Mouse (Mus musculus): ENCODE data around the gene Gimd1. TPM values are rescaled to one million over a fixed set of nuclear protein-coding genes. Genes with fewer than 3 reads are reported as not detected.

Gene Gimd1
- not detected in 2 replicates for polyA plus RNA-seq (2015; fragmentation: Nextera tagmentation; extraction: Ambion mirVana)

DNA sequence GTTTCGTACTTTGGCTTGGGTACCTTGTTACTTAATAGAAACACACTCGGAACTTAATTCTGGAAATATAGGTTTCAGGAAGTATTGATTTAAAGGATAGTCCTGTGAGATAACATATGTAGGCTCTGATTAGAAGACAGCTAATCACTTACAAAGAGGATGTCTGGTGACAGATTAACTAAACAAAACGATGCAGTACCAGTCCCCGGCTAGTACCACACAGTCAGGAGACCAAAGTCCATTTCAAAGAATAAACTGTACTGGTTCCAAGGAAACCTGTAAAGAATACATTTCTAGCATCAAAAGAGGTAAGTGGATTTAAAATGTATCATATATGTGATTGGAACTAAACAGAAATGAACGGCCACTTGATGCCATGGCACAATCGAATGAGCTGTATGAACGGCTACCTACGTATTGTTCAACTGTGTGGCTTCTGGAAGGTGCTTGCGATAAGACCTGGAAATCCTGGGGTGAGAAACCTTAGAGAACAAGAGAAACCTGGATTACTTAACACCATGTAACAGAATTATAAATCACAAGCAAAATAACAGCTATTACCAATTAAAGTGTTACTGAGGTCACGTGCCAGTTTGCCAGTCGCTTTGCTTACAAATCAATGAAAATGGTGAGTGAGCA, at the start of gene Gimd1:
Gene Gimd1 (plus strand): TSS at position 220 of the 639 bp plus-strand sequence.
- no peak for ATAC-seq (ENCODE audit: insufficient number of reproducible peaks, insufficient read depth, low FRiP score, low TSS enrichment, low read depth)
- Histone ChIP-seq H3K27me3 (no peaks in the 10 kb centered on the region), H3K36me3 (no peaks in the 10 kb centered on the region), H3K9me3 (no peaks in the 10 kb centered on the region), H3K4me1 (no peaks in the 10 kb centered on the region), H3K4me2 (no peak within 1 kb of the TSS), H3K9ac (no peak within 1 kb of the TSS), H3K27ac (no peak within 1 kb of the TSS), H3K4me3 (no peak within 1 kb of the TSS)
- 88% methylated on average over 11 of the region's 11 CpGs for WGBS

DNA sequence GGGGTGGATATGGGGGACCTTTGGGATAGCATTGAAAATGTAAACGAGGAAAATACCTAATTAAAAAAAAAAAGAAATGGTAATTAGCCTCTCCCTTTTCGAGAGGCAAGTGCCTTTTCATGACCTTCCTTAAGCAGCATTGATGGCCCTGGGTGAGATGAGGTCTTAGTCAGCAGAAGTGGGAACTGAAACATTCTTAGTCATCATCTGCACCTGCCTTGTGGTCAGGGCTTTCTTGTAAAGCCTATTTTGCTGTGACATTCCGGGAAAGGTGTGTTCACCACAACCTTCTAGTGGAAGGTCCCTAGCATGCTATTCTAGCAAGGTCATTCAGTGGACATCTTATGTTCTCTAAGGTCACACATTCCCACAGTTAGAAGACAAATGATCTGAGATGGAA, 48.4 kb upstream of the Gimd1 start:
- Histone ChIP-seq H3K4me2 (no peak overlapping the region), H3K27me3 (no peaks in the 10 kb centered on the region), H3K4me1 (peaks cover 9% of the 10 kb centered on the region; the same call in 1 of the 2 replicates), H3K36me3 (no peaks in the 10 kb centered on the region), H3K4me3 (no peak overlapping the region), H3K27ac (no peak overlapping the region), H3K9me3 (no peaks in the 10 kb centered on the region), H3K9ac (no peak overlapping the region)
- no peak for ATAC-seq (ENCODE audit: insufficient number of reproducible peaks, insufficient read depth, low FRiP score, low TSS enrichment, low read depth)
- WGBS, result 76% methylated on average over 3 of the region's 3 CpGs

DNA sequence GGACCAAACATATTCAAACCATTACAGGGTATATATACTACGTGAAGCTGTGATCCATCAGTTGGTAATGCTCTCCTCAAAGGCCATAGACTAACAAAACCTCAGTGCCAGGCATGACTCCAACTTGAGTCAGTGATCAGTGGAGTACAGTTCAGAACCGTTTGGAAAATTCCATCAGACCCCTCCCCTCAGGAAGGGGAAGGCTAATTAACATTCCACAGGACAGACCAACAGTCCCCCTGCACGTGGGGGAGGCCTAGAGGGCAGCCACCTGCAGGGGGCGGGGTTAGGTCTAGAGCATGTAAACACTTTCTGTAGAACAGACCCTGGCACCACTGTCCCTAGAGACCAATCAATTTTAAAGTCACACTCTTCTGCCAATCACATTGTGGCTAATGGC, 47.3 kb upstream of the Gimd1 start:
- no peak for ATAC-seq (ENCODE audit: insufficient number of reproducible peaks, insufficient read depth, low FRiP score, low TSS enrichment, low read depth)
- H3K4me2 ChIP-seq, result no peak overlapping the region
- no peak overlapping the region for H3K27ac ChIP-seq
- WGBS, result 46% methylated on average over 4 of the region's 4 CpGs
- H3K9me3 ChIP-seq, result no peaks in the 10 kb centered on the region
- H3K4me3 ChIP-seq, result no peak overlapping the region
- H3K9ac ChIP-seq, result no peak overlapping the region
- H3K27me3 ChIP-seq, result no peaks in the 10 kb centered on the region
- H3K36me3 ChIP-seq, result no peaks in the 10 kb centered on the region
- peaks cover 5% of the 10 kb centered on the region; the same call in 1 of the 2 replicates for H3K4me1 ChIP-seq

DNA sequence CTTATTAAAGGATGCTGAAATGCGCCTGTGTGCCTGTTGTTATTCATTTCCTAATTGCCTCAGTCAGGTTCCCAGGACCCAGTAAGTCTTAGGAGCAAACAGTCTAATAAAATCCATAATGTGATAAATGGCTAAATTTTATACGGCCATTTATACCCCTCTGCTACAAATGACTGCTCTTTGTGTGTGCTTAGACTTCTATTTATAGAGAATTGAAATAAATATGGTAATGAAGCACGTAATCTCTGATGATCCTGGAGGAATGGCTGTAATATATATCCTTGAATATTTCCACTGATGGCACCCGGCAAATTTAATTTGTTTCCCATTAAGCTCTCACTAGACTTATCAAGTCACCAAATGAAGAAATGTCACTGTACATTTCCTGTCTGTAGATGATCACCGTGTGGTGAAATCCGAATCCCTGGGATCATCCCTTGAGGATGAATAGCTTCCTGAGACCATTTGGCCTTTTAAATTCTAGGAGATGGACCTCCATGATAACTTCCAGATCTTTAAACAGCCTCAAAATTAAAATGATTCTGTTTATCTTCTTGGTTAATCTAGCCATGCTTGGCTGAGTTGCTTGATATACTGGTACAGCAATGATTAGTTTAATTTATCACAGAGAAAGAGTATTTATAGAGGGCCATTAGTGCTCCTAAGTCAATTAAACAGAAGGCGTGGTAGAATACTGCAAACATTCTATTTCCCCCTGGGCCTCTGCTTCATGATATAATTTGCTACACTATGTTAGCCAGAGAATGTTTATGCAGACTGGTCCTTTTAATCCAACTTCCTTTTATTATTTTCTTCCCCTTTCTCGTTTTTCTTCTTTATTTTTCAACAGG, 44.3 kb upstream of the Gimd1 start:
- no peak for ATAC-seq (ENCODE audit: insufficient number of reproducible peaks, insufficient read depth, low FRiP score, low TSS enrichment, low read depth)
- 42% methylated on average over 8 of the region's 8 CpGs for WGBS

DNA sequence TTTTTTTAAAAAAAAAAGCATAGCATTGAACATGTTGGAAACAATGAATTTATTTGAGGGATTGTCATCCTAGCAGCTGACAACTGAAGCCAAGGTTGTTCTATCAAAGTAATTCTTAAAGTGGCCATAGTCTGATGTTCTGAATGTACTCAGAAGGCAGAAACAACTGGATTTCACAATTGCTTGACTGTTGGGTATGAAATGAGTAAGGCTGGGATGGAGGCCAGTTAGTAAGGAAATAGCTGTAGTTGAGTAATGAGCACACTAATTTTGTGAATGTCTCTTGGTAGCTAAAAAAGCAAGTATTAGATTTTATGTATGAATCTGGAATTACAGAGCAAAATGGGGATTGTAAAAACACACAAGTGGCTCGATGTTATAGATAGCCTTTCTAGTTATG, 41.5 kb upstream of the Gimd1 start:
- Histone ChIP-seq H3K36me3 (no peaks in the 10 kb centered on the region), H3K9ac (no peak overlapping the region), H3K27me3 (no peaks in the 10 kb centered on the region; the same call in 1 of the 2 replicates), H3K9me3 (no peaks in the 10 kb centered on the region), H3K4me1 (no peaks in the 10 kb centered on the region), H3K4me2 (no peak overlapping the region), H3K27ac (no peak overlapping the region), H3K4me3 (no peak overlapping the region)
- WGBS, result 76% methylated on average over 1 of the region's 1 CpGs
- no peak for ATAC-seq (ENCODE audit: insufficient number of reproducible peaks, insufficient read depth, low FRiP score, low TSS enrichment, low read depth)

More for the DNA sequence above, 44.3 kb upstream of the Gimd1 start:
- H3K9ac ChIP-seq, result no peak overlapping the region
- H3K27me3 ChIP-seq, result no peaks in the 10 kb centered on the region; the same call in 1 of the 2 replicates
- H3K4me3 ChIP-seq, result no peak overlapping the region
- H3K27ac ChIP-seq, result no peak overlapping the region
- no peak overlapping the region for H3K4me2 ChIP-seq
- no peaks in the 10 kb centered on the region for H3K9me3 ChIP-seq
- no peaks in the 10 kb centered on the region for H3K36me3 ChIP-seq
- H3K4me1 ChIP-seq, result 0 out of 2 replicates have a peak, but pooled peaks cover 3% of the 10 kb centered on the region

DNA sequence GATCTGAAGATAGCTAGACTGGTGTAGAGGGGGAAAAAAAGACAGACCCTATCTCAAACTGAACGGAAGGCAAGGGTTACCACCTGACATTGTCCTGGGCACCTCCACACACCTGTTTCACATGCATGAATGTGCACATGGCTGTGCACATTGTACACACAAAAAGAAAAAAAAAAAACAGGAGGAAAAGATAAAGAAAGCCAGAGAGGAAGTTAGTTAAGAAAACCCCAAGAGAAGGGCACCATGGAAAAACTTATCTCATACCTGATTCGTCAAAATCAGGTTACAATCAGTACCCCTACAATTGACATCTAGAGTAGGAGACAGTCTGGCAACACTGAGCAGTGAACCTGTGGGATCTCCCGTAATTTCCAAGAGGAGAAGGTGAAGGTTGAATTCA, 39.6 kb upstream of the Gimd1 start:
- Histone ChIP-seq H3K27me3 (no peaks in the 10 kb centered on the region; the same call in 1 of the 2 replicates), H3K9me3 (no peaks in the 10 kb centered on the region), H3K27ac (no peak overlapping the region), H3K36me3 (no peaks in the 10 kb centered on the region), H3K4me1 (no peaks in the 10 kb centered on the region), H3K4me3 (no peak overlapping the region), H3K4me2 (no peak overlapping the region), H3K9ac (no peak overlapping the region)
- WGBS, result 54% methylated on average over 3 of the region's 3 CpGs
- no peak for ATAC-seq (ENCODE audit: insufficient number of reproducible peaks, insufficient read depth, low FRiP score, low TSS enrichment, low read depth)

DNA sequence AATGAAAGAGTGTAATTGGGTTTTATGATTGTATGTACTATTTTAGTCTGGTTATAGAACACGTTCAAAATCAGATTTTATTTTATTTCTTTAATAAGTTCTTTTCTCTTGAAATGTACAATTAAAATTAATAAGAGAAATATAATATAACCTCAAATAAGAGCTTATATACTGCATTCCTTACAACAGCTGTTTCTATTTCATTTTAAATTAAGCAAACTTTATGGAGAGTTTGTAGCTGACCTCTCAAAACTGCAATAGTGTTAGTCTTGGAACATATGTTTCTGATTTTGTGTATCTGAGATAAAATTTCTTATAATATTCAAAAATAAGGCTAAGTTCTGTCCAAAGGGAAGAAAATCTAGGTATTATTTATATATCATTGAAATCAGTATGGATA, 39.0 kb upstream of the Gimd1 start:
- no peaks in the 10 kb centered on the region; the same call in 1 of the 2 replicates for H3K27me3 ChIP-seq
- no peak overlapping the region for H3K9ac ChIP-seq
- no peaks in the 10 kb centered on the region for H3K4me1 ChIP-seq
- H3K27ac ChIP-seq, result no peak overlapping the region
- no peak overlapping the region for H3K4me2 ChIP-seq
- WGBS, result 33% methylated on average over 1 of the region's 1 CpGs
- H3K36me3 ChIP-seq, result no peaks in the 10 kb centered on the region
- ATAC-seq (ENCODE audit: insufficient number of reproducible peaks, insufficient read depth, low FRiP score, low TSS enrichment, low read depth), result no peak
- no peaks in the 10 kb centered on the region for H3K9me3 ChIP-seq
- no peak overlapping the region for H3K4me3 ChIP-seq

DNA sequence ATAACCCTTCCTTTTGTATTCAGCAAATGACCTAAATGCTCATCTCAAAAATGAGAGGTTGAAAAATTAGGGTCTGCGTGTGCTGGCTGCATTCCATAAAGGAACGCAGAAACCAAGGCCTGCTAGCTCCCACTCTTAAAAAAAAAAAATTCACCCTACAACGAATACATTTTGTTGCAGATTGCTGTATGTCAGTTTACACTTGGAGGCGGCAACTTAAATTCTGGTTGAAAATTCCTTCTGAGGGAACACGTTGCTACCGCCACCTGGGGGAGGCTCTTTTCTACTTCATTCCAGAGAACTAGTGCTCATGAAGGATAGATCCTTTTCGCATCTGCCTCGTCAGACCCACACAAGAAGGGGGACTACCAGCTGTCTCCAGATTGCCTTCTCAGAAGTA, 879 bp upstream of the Gimd1 start:
- Histone ChIP-seq H3K4me3 (no peak overlapping the region), H3K36me3 (no peaks in the 10 kb centered on the region), H3K9ac (no peak overlapping the region), H3K4me1 (no peaks in the 10 kb centered on the region), H3K27me3 (no peaks in the 10 kb centered on the region), H3K4me2 (no peak overlapping the region), H3K9me3 (no peaks in the 10 kb centered on the region), H3K27ac (no peak overlapping the region)
- 43% methylated on average over 8 of the region's 8 CpGs for WGBS
- no peak for ATAC-seq (ENCODE audit: insufficient number of reproducible peaks, insufficient read depth, low FRiP score, low TSS enrichment, low read depth)

DNA sequence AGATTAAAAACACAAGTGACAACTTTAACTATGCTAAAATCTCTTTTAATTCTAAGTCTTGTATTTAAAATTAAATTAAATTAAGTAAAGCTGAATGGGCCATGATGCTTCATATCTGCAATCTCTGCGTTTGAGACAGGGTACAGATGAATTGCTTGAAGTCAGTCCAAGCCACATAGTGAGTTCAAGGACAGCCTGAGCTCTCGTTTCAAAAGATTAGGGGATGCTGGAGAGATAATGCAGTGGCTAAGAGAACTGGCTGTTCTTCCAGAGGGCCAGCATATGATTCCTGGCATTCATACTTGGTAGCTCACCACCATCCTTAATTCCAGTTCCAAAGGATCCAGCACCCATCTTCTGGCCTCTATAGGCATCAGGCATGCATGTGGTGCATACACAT, 3.6 kb downstream of the Gimd1 start:
- no peak overlapping the region for H3K4me3 ChIP-seq
- no peak overlapping the region for H3K27ac ChIP-seq
- no peak overlapping the region for H3K4me2 ChIP-seq
- no peaks in the 10 kb centered on the region for H3K4me1 ChIP-seq
- H3K36me3 ChIP-seq, result no peaks in the 10 kb centered on the region
- no peak for ATAC-seq (ENCODE audit: insufficient number of reproducible peaks, insufficient read depth, low FRiP score, low TSS enrichment, low read depth)
- H3K9ac ChIP-seq, result no peak overlapping the region
- WGBS, result 48% methylated on average over 2 of the region's 2 CpGs
- no peaks in the 10 kb centered on the region for H3K27me3 ChIP-seq
- no peaks in the 10 kb centered on the region for H3K9me3 ChIP-seq

DNA sequence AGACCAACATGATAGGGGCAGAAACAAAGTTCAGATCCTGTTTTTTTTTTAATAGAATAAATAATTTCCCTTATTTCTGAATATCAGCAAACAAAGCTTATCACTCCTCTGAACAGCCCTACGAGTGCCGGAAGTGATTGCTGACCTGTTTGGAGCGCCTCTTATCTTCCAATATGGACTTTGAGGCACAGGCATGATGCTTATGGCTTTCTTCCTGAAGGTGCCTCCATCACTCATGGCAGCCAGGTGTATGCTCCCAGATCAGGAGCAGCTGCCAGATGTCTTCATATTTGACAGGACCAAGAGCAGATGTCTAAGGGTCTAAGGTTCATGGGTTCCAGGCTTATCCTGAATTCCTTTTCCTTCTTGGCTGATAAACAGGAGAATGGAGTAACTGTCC, 7.5 kb downstream of the Gimd1 start:
- Histone ChIP-seq H3K4me3 (no peak overlapping the region), H3K27me3 (no peaks in the 10 kb centered on the region), H3K4me2 (no peak overlapping the region), H3K27ac (no peak overlapping the region), H3K36me3 (no peaks in the 10 kb centered on the region), H3K9me3 (no peaks in the 10 kb centered on the region), H3K4me1 (no peaks in the 10 kb centered on the region), H3K9ac (no peak overlapping the region)
- no peak for ATAC-seq (ENCODE audit: insufficient number of reproducible peaks, insufficient read depth, low FRiP score, low TSS enrichment, low read depth)
- 92% methylated on average over 3 of the region's 3 CpGs for WGBS

DNA sequence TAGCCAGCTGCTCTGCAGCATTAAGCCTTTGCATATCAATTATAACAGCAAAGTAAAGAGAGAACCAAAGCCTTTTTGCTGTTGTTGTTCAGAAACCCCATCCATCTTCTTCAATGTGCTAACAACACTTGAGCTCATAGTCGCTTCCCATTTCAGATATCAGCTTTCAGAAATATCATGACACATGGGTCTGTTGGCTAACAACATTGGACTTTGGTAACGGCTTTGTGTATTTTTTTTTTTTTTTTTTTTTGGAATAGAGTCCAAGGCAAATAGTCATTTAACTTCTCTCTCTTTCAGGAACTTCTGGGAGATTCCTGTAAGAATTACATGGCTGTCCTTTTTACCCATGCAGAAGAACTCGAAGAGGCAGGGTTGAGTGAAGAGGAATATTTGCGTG, 14.5 kb downstream of the Gimd1 start:
- Histone ChIP-seq H3K27me3 (no peaks in the 10 kb centered on the region), H3K4me3 (no peak overlapping the region), H3K4me2 (no peak overlapping the region), H3K4me1 (no peaks in the 10 kb centered on the region), H3K36me3 (no peaks in the 10 kb centered on the region), H3K9me3 (no peaks in the 10 kb centered on the region), H3K27ac (no peak overlapping the region), H3K9ac (no peak overlapping the region)
- ATAC-seq (ENCODE audit: insufficient number of reproducible peaks, insufficient read depth, low FRiP score, low TSS enrichment, low read depth), result no peak
- WGBS, result 83% methylated on average over 4 of the region's 4 CpGs

DNA sequence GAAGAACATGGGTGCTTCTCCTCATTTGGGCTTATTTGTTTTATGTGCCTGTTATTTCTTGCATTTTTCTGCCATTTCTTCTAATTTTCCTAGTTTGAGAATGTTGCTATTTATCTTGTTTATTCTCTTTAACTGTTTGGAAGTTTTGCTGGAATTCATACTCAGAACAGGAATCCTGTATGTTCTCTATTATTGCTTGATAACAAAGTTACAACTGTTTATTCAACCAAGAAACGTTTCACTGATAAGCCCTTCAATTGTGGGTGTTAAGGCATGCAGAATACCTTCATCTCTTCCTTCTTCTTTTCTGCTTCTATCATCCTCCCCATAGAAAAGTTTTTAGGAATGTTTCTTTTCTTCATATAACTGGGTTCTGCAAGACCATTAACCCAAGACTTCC, 17.2 kb downstream of the Gimd1 start:
- ATAC-seq (ENCODE audit: insufficient number of reproducible peaks, insufficient read depth, low FRiP score, low TSS enrichment, low read depth), result no peak
- no peak overlapping the region for H3K9ac ChIP-seq

More for the DNA sequence above, 17.2 kb downstream of the Gimd1 start:
- H3K27me3 ChIP-seq, result no peaks in the 10 kb centered on the region
- WGBS, result 46% methylated on average over 1 of the region's 1 CpGs
- H3K4me2 ChIP-seq, result no peak overlapping the region
- no peak overlapping the region for H3K27ac ChIP-seq
- H3K4me3 ChIP-seq, result no peak overlapping the region
- no peaks in the 10 kb centered on the region for H3K36me3 ChIP-seq
- no peaks in the 10 kb centered on the region for H3K9me3 ChIP-seq
- no peaks in the 10 kb centered on the region for H3K4me1 ChIP-seq
